Mouse (Mus musculus) limb, embryonic 14.5 days (tissue): ENCODE data around the gene Fam89a. TPM values are rescaled to one million over a fixed set of nuclear protein-coding genes. Genes with fewer than 3 reads are reported as not detected.

Experiments used
- ATAC-seq: fragments of 200-750 bp; cut with Nextera tagmentation; 2 replicates; pipeline ENCODE4 v1.8.0; 2017; ENCODE audit warnings: low read depth, moderate number of reproducible peaks, moderate TSS enrichment; ENCODE audit not compliant: low FRiP score
- DNase-seq: peaks from one replicate; pipeline ENCODE4 v3.0.0-alpha.2; 2015; ENCODE audit warnings: low spot score
- H3K27ac ChIP-seq: fragments of 300-500 bp; sonication (generic); replicated peaks from 2 replicates; pipeline ENCODE4 v1.5.1; 2014; ENCODE audit warnings: low read depth, mild to moderate bottlenecking, low read length, moderate library complexity, mixed read lengths
- H3K27me3 ChIP-seq: fragments of 300-500 bp; sonication (generic); 2 replicates; pipeline ENCODE4 v1.6.1; 2014; ENCODE audit warnings: low read length, mixed read lengths; ENCODE audit not compliant: control insufficient read depth, insufficient read depth
- H3K36me3 ChIP-seq: fragments of 300-500 bp; sonication (generic); 2 replicates; pipeline ENCODE4 v1.6.1; 2014; ENCODE audit warnings: mild to moderate bottlenecking, low read length, moderate library complexity, mixed read lengths; ENCODE audit not compliant: control insufficient read depth, insufficient read depth
- H3K4me1 ChIP-seq: fragments of 300-500 bp; sonication (generic); 2 replicates; pipeline ENCODE4 v1.6.1; 2014; ENCODE audit warnings: antibody characterized with exemption, low read length, mixed read lengths; ENCODE audit not compliant: control insufficient read depth, insufficient read depth
- H3K4me2 ChIP-seq: fragments of 300-500 bp; sonication (generic); replicated peaks from 2 replicates; pipeline ENCODE4 v1.6.1; 2014; ENCODE audit warnings: low read depth, mild to moderate bottlenecking, low read length, moderate library complexity; ENCODE audit not compliant: severe bottlenecking
- H3K4me3 ChIP-seq: fragments of 300-500 bp; sonication (generic); replicated peaks from 2 replicates; pipeline ENCODE4 v1.5.1; 2014; ENCODE audit warnings: low read length
- H3K9ac ChIP-seq: fragments of 300-500 bp; sonication (generic); 2 replicates; pipeline ENCODE4 v1.6.1; 2014; ENCODE audit warnings: mild to moderate bottlenecking, low read depth, low read length, moderate library complexity; ENCODE audit not compliant: severe bottlenecking
- H3K9me3 ChIP-seq: fragments of 300-500 bp; sonication (generic); 2 replicates; pipeline ENCODE4 v1.6.1; 2016; ENCODE audit warnings: low read length; ENCODE audit not compliant: control insufficient read depth
- POLR2A ChIP-seq: fragments of 200-500 bp; IDR thresholded peaks from 2 replicates; pipeline ENCODE4 v1.8.0; 2012; ENCODE audit warnings: inconsistent platforms, mild to moderate bottlenecking, moderate library complexity, borderline replicate concordance; ENCODE audit not compliant: insufficient read depth, insufficient read length; ENCODE audit errors: extremely low read depth
- WGBS: fragments of 180-500 bp; shearing (Covaris S2); extraction: QIAGEN DNeasy Blood & Tissue Kit; methylation state at CpG from one replicate; pipeline ENCODE4 v1.1.7; 2014; 5-methylcytosine and 5-hydroxymethylcytosine counted together
- polyA plus RNA-seq, 2 experiments: library from polyadenylated mRNA; depleted of rRNA in 1 of 2; stranded (reverse) in 1 of 2; unstranded in 1 of 2; fragments of >200 nt; fragmentation: Nextera tagmentation in 1 of 2; extraction: Ambion mirVana in 1 of 2; gene quantifications; 2 replicates each; pipeline versions ENCODE4 v1.2.1 to v1.2.3; 2012 to 2014

Fam89a gene
- polyA plus RNA-seq, 2 experiments = 3.4 to 4.1 TPM

DNA sequence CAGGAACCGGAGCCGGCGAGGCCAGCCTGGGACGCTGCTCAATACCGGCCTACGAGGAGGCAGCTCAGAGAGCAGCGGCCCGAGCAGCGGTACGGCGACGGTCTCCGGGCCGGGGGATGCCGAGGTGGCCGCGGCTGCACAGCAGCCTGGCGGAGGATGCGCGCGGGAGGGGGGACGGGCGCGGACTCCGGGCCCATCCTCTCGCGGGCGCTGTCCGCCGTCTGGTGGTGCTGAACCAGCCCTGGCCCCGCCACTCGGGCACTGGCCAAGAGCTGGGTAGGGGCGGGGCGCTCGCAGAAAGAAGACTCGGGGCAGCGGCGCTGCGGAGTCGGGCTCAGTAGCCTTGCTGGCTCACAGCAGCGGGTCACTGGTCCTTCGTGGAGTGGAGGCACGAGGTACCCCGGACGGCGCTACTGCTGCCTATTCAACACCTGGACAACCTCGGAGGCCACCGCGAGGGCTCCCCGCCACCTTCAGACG is 41.6 kb upstream of the Fam89a start:
- no peak for TF ChIP-seq POLR2A
- H3K36me3 ChIP-seq = no peaks in the 10 kb centered on the region
- peaks cover 22% of the 10 kb centered on the region; the same call in 1 of the 2 replicates for H3K4me1 ChIP-seq
- peak overlapping the region; percentile 100 for H3K4me2 ChIP-seq
- peak overlapping the region; percentile 60 for H3K4me3 ChIP-seq
- H3K27me3 ChIP-seq = peaks cover 63% of the 10 kb centered on the region
- no peak overlapping the region for H3K27ac ChIP-seq
- H3K9ac ChIP-seq = no peak overlapping the region
- ATAC-seq (peak; percentile 87), DNase-seq (peak; percentile 66)
- WGBS = 3% methylated on average over 20 of the region's 51 CpGs
- no peaks in the 10 kb centered on the region for H3K9me3 ChIP-seq

DNA sequence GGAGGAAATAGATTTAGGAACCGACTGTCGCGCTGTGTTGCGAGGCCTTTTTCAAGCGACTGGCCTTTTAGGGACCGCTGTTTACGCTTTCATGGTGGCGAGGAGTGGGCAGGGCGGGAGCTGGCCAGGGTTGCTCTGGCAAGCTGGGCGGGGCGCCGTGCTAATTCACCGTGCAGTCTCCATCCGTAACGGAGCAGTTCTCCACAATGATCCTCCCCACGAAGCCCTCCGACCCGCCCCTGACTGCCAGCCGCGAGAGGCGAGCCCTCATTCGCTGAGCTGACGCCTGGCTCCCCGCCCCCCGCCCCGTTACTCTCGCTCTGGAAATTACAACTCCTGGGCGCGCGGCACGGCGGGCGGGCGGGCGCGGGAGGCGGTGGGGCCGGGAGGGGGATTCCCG is 41.1 kb upstream of the Fam89a start, which contains the start of gene Trim67:
Gene Trim67 (plus strand): TSS at position 385 of the 400 bp plus-strand sequence.
- H3K9me3 ChIP-seq = no peaks in the 10 kb centered on the region
- peak within 1 kb of the TSS; percentile 7; the same call in 1 of the 2 replicates for H3K9ac ChIP-seq
- ATAC-seq = peak; percentile 79
- H3K27ac ChIP-seq = no peak within 1 kb of the TSS
- H3K4me1 ChIP-seq = peaks cover 22% of the 10 kb centered on the region; the same call in 1 of the 2 replicates
- TF ChIP-seq POLR2A = no peak
- peaks cover 63% of the 10 kb centered on the region for H3K27me3 ChIP-seq
- H3K4me3 ChIP-seq = peak within 1 kb of the TSS; percentile 60
- no peaks in the 10 kb centered on the region for H3K36me3 ChIP-seq
- WGBS = 4% methylated on average over 23 of the region's 39 CpGs
- DNase-seq = peak; percentile 65
- H3K4me2 ChIP-seq = peak within 1 kb of the TSS; percentile 100

DNA sequence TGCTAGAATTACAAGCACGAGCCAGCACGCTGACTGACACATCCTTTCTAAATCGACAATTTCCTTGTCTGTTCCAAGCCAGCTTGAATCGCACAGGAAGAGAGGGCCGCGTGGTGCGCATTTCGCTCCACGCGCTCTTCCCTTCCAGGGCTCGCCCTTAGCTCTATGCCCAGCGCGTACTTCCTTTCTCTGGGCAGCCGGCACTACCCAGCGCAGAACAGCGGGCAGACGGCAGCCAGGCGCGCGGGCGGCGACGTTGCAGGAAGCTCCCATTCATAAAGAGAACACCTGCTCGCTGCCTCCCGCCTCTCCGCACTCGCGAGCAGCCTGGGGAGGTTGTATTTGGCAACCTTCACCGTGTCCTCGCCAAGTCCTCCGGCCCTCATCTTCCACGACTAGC is 40.6 kb upstream of the Fam89a start:
- no peak for TF ChIP-seq POLR2A
- 4% methylated on average over 32 of the region's 32 CpGs for WGBS
- Histone ChIP-seq H3K27me3 (peaks cover 63% of the 10 kb centered on the region), H3K9me3 (no peaks in the 10 kb centered on the region), H3K27ac (no peak overlapping the region), H3K9ac (peak overlapping the region; percentile 7; the same call in 1 of the 2 replicates), H3K4me1 (peaks cover 22% of the 10 kb centered on the region; the same call in 1 of the 2 replicates), H3K4me2 (peak overlapping the region; percentile 100), H3K36me3 (no peaks in the 10 kb centered on the region), H3K4me3 (peak overlapping the region; percentile 60)
- DNase-seq (peak; percentile 8), ATAC-seq (no peak)

DNA sequence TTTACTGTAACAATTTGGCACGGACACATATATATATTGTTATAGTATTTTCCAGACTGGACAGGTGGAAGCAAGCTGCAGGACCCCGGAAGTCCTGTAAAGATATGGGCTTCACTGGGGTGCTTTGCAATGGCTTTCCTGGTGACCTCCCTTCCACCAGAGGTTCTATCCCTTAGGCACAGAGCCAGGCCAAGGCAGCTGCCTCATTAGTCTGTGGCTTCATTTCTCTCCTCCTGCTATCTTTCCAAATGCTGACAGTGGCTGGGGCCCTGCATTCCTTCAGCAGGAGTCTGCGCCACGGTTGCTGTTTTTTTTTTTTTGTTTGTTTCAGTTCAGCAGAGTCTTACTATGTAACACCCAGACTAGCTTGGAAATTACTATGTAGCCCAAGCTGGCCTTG is 40.1 kb upstream of the Fam89a start:
- Histone ChIP-seq H3K27me3 (peaks cover 61% of the 10 kb centered on the region), H3K9me3 (no peaks in the 10 kb centered on the region), H3K4me3 (peak overlapping the region; percentile 60), H3K36me3 (no peaks in the 10 kb centered on the region), H3K9ac (no peak overlapping the region), H3K4me2 (peak overlapping the region; percentile 100), H3K27ac (no peak overlapping the region), H3K4me1 (peaks cover 22% of the 10 kb centered on the region; the same call in 1 of the 2 replicates)
- ATAC-seq = no peak
- WGBS = 52% methylated on average over 4 of the region's 4 CpGs
- no peak for TF ChIP-seq POLR2A
- DNase-seq = no peak

DNA sequence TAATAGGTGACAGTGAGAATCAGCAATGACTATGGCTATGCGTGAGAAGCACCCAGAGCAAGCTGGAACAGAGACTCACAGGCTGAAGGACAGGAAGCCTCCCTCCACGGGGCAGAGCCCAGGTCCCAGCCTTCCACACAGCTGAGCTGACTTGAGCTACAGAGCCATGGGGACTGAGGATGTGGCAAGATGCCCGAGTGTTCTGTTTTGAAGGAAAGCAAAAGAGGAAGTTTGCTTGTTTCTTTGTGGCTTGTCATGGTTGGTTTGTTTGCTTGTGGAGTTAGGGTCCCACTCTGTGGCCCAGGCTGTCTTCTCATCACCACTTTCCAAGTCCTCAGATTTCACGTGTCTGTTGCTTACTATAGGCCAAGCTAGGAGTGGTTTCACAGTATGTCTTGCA is 39.0 kb upstream of the Fam89a start:
- Histone ChIP-seq H3K4me1 (peaks cover 22% of the 10 kb centered on the region; the same call in 1 of the 2 replicates), H3K9ac (no peak overlapping the region), H3K4me2 (no peak overlapping the region), H3K27ac (no peak overlapping the region), H3K9me3 (no peaks in the 10 kb centered on the region), H3K36me3 (no peaks in the 10 kb centered on the region), H3K27me3 (peaks cover 50% of the 10 kb centered on the region), H3K4me3 (no peak overlapping the region)
- WGBS = 62% methylated on average over 4 of the region's 4 CpGs
- ATAC-seq (no peak), DNase-seq (no peak)
- no peak for TF ChIP-seq POLR2A

DNA sequence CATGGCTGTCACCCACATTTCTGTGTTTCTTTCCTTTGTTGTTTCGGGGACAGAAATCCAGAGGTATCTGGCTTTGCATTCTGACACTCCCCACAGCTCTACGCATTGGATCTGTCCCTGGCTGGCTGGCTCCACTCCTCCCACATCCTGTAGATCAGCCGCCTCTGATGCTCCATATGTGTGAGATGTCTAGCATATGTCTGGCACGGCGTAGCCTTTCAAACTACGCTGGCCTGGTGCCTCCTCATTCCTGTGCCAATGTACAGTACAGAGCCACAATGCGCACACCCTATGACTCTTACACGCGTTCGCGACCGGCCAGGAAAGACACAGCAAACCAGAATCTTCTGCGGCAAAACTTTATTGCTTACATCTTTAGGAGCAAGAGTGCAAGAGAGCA is 33.0 kb upstream of the Fam89a start:
- DNase-seq (peak; percentile 25), ATAC-seq (no peak)
- no peak for TF ChIP-seq POLR2A
- Histone ChIP-seq H3K4me2 (no peak overlapping the region), H3K4me1 (no peaks in the 10 kb centered on the region), H3K9me3 (no peaks in the 10 kb centered on the region), H3K9ac (no peak overlapping the region), H3K36me3 (no peaks in the 10 kb centered on the region), H3K27ac (no peak overlapping the region), H3K4me3 (no peak overlapping the region), H3K27me3 (no peaks in the 10 kb centered on the region)
- WGBS = 77% methylated on average over 13 of the region's 13 CpGs
